Mouse (Mus musculus) left cerebral cortex, postnatal 25 days (tissue): ENCODE measurements at regions not wholly inside any gene's neighbourhood (a gene's known extent, or its start where the extent isn't known, plus 50 kb on each side); places are given as distances from the start of the nearest gene placed in this dataset.

Experiments
- DNase-seq, 2 experiments: peaks; one replicate each; pipeline ENCODE4 v3.0.0; 2022; ENCODE audit warnings: low spot score in 2 of 2, mixed read lengths in 1 of 2
- intact Hi-C: fragments of 180-260 bp; cut with DNase I; formaldehyde crosslinking; loops from one replicate; pipeline ENCODE4 v1.15.1; 2025

DNA sequence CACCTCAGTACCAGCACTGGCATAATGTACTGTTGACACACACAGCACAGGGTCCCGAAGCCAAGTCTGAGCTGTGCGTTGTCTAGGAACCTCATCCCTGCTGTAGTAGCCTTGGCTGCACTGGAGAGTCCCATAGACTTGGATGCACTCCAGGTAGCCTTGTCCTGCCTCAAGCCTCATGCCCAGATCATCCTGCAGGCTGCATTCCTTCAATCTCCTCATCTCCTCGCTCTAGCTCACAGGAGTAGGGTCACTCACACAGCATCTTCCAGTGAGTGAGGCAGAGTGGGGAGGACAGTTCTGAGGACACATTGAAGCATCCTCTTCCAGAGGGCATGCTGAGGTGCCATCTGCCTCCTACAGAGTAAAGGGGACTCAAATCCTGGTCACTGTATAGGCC is 55.7 kb upstream of the Ctnnb1 start:
- intact Hi-C loops: loop anchor here (5.0 kb wide), 1 partner anchor 59 kb away; no protein-coding TSS in a partner anchor
- no peak for DNase-seq

DNA sequence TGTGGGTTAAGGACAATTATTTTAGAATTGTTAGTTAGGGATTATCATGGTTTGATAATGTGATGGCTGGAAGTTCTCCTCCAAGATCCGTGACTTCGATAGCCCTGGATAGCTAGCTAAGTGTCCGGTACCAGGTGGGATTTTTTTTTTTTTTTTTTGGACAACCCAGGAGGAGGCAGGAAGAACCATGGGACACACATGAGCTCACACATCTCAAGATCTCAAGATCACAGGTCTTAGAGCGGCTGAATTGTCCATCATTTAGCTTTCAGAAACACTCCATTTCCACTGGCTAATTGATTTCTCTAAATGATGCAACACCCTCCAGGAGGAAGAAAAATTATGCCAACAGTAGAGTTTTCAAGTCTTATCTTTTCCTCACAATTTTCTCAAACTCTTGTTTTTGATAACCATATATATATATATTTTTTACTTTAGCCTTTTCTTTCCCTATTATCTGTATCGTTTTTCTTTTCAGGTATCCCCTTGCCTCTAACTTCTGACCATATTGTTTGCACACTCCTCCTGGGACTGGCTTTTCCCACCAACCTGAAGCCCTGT is 54.5 kb upstream of the Ctnnb1 start:
- DNase-seq: no peak
- intact Hi-C loops: loop anchor here (5.0 kb wide), 1 partner anchor 58 kb away; no protein-coding TSS in a partner anchor

DNA sequence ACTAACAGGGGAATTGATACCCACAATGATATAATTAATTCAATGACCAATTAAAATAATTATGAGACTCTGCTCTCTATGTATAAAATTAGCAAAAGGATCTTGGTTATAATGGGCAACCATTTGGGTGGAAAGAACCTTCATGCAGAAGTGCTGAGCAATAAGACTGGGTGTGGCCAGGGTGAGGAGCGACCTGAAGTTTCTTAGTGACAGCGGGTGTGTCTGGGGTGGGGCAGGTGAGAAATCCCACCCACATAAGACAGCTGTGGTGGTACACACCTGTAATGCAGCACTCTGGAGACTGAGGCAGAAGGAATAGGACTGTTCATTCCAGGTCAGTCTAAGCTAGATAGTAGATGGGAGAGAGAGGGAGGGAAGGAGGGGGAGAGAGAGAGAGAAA is 51.9 kb upstream of the Ctnnb1 start:
- DNase-seq: no peak
- intact Hi-C loops: no loop called here
